Mouse (Mus musculus) frontal cortex, adult 2 months (tissue): ENCODE results near the gene Rsrp1. TPM values are rescaled to one million over a fixed set of nuclear protein-coding genes. Genes with fewer than 3 reads are reported as not detected.
A peak's percentile ranks its signal among the peaks of the same experiment; 100 is the strongest.

Experiments
- DNase-seq, 2 experiments: peaks; one replicate each; pipeline ENCODE4 v3.0.0; 2022; ENCODE audit warnings: low spot score in 1 of 2; ENCODE audit errors: extremely low spot score in 1 of 2
- polyA plus RNA-seq: library from polyadenylated mRNA; depleted of rRNA; stranded (reverse); fragments of >200 nt; gene quantifications from 2 replicates; pipeline ENCODE4 v1.2.3, GENCODE M21; 2012; rRNA removed

The Rsrp1 gene
- polyA plus RNA-seq, 1 experiment, result 753 TPM

GRCm38 (mm10) chr4:134956328-134956727, 32.9 kb downstream of the Rsrp1 start:
- DNase-seq, result peak in 1 of 2 experiments; percentile 77

GRCm38 (mm10) chr4:134963021-134963776, 39.8 kb downstream of the Rsrp1 start:
- DNase-seq, result no peak

- no peak for DNase-seq
Observed at GRCm38 (mm10) chr4:134967887-134968604, 44.7 kb downstream of the Rsrp1 start.

GRCm38 (mm10) chr4:134968605-134968976, 45.2 kb downstream of the Rsrp1 start:
- no peak for DNase-seq

GRCm38 (mm10) chr4:134975261-134975928, 52.0 kb downstream of the Rsrp1 start:
- DNase-seq, result peak in 1 of 2 experiments; percentile 13

GRCm38 (mm10) chr4:134975929-134976308, 52.5 kb downstream of the Rsrp1 start:
- no peak for DNase-seq

Other genes starting within 250 kb of the Rsrp1 start
- gene Man1c1, start 219.3 kb upstream of the Rsrp1 start, polyA plus RNA-seq, result 17.2 and 20.6 TPM in 2 replicates
- gene Ldlrap1, start 155.6 kb upstream of the Rsrp1 start, polyA plus RNA-seq, result 2.8 and 2.9 TPM in 2 replicates
- gene Maco1, start 70.2 kb upstream of the Rsrp1 start, polyA plus RNA-seq, result 46.6 and 52.5 TPM in 2 replicates
- 0.08 and 0.24 TPM in 2 replicates for gene Rhd, start 59.1 kb upstream of the Rsrp1 start, polyA plus RNA-seq
- gene Tmem50a, start 8.6 kb upstream of the Rsrp1 start, polyA plus RNA-seq, result 151 TPM in 2 replicates
- gene Syf2, start 7.3 kb downstream of the Rsrp1 start, polyA plus RNA-seq, result 80.3 and 94.7 TPM in 2 replicates
- 0.69 TPM in 1 of 2 replicates, not detected in the other for gene Runx3, start 197.1 kb downstream of the Rsrp1 start, polyA plus RNA-seq